Mouse (Mus musculus): Measurements from ENCODE around the gene Gm17078.

GRCm38 (mm10) chr14:51611210-51611609 lies at the start of gene Gm17078:
- TF ChIP-seq GATA1 (IDR thresholded peaks at IDR 0.05; ENCODE audit: low read length), result no peak
- TF ChIP-seq TAL1 (IDR thresholded peaks at IDR 0.05; ENCODE audit: low read length), result no peak

Measured in erythroblast, embryonic 14.5 days (primary cell).